Mouse (Mus musculus) neural tube, embryonic 10.5 days (tissue): ENCODE measurements around the gene Acvr1.

Experiments
- DNase-seq: peaks from one replicate; pipeline ENCODE4 v3.0.0-alpha.2; 2017; ENCODE audit warnings: low spot score; ENCODE audit errors: extremely low spot score

The Acvr1 gene

DNA sequence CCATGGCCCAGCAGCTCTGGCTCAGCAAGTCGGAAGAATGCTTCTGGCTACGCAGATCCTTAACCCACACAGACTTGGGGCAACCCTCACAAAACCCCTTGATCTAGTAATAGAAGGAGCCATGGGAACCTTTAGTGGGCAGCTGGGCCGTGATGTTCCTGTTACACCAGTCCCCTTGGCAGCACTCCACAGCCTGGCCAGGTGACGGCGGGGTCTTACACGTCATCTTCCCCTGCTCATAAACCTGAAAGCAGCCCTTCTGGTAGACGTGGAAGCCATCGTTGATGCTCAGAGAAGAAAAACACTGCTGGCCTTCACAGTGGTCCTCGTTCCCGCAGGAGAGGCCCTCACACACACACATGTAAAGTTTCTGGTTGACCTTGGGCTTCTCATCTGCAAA is 87.4 kb downstream of the Acvr1 start:
- no peak for DNase-seq

DNA sequence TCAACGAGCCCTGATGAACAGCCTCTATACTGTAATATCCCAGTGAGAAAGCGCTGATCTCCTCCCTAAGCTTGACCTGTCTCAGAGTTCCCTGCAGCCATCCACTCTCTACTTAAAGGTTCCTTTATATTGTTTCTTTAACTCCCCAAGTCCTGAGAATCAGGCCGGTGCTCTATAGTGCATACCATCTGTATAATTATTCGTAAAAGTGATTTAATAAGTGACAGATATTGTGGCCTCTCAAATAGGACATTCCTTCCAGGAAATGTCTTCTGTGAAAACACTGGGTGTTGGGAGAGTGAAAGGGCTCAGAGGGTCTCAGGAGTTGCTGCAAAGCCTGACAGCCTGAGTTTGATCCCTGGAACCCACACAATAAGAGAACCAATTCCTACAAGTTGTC is 88.8 kb downstream of the Acvr1 start:
- no peak for DNase-seq

DNA sequence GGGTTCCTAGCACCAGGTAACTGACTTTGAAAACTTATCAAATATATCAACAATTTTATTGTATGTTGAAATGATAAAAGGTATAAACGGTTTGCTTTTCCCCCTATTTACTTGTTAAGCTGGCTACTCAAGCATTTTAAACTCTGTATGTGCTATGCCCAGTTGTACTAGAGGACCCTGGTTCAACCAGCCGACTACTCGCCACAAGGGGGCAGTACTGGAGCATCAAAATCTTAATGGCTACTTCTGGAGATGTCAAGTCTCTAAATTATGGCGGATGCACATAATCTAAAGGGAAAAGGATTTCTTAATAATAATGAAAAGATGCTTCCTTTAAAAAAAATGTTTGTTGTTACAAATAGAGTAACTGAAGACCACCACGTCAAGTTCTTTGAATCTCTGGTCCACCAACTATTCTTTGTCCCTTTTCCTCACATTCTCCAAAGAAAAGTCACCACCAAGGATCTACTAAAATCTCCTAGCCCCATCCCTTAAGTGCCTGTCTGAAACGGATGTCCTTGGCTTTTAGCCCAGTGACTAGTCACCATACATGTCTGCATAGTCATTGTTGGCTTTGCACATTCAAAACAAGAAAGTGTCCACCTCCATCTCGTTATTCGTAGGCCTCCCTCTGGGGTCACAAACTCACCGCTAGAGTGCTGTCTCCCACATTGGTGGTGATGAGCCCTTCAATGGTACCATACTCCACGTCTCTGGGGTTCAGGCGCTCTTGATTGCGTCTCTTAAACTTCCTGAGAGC is 89.8 kb downstream of the Acvr1 start:
- DNase-seq, result peak; percentile 81

DNA sequence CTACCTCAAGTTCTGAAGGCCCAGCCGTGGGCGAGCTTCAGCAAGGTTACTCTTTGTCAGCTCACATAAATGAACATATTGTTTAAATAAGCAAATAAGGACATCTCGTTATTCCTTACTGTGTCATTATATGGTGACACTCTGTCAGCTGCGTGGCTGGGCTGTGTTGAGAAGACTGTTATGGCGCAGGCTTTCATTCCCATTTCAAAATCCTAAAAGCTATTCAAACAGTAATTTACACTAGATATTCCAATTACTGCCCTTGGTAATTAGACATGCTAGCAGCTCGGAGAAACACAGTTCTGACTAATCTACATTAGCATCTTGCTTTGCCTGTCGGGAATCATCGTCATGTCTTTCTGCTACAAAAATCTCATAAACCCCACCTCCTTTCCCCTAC is 91.4 kb downstream of the Acvr1 start:
- DNase-seq, result no peak

DNA sequence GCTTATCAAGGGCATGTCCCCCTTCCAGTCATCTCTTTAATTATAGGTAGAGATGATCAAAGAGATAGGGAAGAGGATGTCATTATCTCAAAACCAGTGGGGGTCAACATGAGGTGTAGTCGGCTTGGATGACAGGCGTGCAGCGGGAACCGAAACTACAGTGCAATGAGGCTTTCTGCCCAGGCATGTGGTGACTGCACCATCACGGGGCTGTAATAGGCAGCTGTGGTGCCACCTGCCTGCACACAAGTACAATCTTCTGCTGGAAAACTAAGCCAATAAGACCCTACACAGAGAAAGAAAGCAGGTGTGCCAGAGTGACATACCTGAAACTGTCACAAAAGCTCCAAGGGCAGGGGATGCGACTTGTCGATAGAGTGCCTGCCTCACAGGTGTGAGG is 96.7 kb downstream of the Acvr1 start:
- DNase-seq, result no peak

DNA sequence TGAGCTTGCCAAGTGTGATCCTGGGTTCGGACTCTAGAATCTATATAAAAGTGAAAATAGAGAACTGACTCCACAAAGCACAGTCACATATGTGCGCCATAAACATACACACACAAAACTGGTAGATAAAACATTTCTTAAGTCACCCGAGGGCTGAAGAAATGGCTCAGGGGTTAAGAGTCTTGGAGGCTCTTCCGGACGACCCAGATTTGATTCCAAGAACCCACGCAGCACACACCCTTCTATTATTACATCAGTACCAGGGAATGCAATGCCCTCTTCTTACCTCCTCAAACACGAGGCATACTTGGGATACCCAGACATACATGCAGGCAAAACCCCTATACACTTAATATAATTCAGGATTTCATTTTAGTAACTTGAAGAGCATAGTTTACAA is 97.1 kb downstream of the Acvr1 start, which contains the start of gene Gm17409:
TSS of gene Gm17409 (plus strand) at position 301 of the 400 bp plus-strand sequence.
- DNase-seq, result no peak

DNA sequence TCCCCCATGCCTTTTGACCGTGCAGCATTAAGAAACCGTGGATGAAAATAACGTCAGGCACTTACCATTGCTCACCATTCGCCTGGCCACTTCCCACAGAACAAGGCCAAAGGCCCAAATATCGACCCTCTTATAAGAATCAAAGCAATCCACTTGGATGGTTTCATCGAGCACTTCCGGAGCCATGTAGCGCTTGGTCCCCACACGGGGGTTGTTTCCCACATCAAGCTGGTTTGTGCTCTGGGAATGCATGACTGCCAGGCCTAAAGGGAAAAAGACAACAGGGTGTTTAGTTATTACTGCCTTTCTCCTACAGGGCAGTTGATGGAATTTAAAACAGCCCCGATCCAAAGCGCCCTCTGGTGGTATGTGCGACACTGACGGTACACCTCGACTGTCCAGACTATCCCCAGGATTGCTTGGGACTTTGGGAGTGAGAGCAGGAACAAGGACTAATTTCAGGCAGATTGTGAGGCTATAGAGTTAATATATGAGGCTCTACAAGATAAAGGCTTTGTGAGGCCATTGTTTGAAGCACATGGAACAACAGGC is 108.1 kb downstream of the Acvr1 start:
- no peak for DNase-seq

DNA sequence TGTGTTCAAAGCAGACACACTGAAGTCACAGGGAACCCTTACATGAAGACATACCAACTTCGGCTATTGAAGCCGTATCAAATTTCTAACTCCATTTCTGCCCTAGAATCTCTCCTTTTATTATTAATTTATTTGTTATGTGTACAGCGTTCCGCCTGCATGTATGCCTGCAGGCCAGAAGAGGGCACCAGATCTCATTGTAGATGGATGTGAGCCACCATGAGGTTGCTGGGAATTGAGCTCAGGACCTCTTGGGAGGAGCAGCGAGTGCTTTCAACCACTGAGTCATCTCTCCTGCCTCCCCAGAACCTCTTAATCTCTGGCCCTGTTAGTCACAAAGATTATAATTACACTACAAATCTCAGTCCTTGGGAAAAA is 109.5 kb downstream of the Acvr1 start:
- DNase-seq, result no peak

DNA sequence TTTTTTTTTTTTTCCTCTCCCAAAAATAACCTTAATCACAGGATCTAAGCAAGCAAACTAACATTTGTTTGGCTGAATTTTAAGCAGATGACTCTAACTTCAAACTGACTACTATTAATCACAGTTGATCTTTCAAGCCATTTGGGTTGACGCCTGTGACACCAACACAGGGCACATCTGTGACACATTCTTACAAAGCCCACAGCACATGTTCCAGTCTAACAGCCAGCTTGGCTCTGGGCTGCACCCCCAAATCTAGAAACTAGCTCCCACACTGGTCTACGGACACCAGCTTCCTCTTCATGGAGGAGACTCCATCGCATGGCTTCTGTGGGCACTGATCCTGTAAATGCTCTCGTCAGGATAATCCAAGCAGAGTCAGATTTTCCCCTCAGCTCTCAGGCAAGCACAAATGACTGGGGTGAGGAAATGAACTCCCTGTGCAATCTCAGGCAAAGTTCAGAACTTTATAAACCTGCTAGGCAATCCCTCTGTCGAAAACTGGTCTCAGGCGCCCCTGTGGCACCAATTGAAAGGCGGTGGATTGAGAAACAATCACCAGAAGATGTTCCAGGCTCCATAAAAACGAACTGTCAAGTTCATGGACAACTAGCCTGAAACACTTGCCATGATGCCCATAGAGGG is 110.0 kb downstream of the Acvr1 start:
- no peak for DNase-seq

DNA sequence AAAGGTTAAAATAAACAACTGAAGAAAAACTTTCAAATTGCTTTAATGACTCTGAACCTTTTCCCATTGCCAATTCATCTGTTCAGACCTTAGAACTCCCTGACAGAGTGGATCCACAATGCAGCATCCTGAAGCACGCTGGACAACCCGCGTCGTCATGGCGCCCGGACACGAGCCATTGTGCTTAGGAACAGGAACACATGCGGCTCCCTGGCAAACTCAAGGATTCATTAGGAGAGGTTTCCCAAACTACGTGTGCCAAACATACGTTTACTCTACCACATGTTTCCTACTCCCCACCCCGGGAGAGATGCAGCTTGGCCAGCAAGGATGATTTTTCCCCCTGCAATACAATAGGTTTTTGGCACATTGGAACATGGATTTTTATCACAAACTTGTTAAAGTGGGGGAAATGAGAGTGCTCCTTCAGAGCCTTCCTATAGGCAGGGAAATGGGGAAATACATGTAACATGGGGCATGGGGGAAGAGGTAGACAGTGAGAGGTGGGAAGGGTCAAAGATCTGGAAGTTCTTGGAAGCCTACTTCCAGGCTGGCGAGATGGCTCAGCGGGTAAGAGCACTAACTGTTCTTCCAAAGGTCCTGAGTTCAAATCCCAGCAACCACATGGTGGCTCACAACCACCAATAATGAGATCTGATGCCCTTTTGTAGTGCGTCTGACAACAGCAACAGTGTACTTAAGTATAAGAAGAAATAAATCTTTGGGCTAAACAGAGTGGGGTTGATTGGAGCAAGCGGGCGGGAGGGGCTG is 112.7 kb downstream of the Acvr1 start:
- no peak for DNase-seq

DNA sequence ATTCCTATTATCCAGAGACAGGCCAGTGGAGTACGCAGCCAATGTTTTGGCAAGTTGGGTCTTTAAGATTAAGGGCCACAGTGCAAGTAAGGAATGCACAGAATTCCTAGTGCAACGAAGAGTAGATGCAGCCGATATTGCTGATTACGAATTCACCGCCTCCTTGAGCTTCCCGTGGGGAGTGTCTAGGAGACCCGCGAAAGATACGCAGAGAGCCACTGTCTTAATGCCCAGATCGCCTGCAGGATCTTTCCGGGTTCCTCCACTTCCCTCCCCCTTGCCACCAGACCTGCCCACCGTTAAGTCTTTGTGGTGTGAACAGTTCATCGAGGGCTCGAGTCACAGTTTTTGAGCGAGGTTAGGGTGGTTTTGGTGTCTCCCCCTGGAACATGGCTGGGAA is 120.0 kb downstream of the Acvr1 start:
- DNase-seq, result no peak

DNA sequence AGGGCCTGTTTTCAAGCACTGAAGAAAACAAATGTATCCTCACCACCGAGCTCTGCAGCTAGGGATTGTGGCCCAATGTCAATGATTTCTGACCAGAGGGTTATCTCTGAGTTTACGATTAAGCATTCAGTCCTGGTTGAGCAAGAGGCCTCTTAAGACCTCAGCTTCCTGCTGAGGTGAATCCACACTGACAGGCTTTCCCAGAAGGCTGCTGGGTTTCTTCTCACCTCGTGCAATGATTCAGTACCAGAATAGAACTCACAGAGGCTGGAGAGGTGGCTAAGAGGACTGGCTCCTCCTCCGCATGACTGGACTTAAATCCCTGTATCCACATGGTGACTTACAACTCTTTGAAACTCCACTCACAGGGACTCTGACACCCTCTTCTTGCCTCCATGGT is 123.8 kb downstream of the Acvr1 start:
- no peak for DNase-seq

DNA sequence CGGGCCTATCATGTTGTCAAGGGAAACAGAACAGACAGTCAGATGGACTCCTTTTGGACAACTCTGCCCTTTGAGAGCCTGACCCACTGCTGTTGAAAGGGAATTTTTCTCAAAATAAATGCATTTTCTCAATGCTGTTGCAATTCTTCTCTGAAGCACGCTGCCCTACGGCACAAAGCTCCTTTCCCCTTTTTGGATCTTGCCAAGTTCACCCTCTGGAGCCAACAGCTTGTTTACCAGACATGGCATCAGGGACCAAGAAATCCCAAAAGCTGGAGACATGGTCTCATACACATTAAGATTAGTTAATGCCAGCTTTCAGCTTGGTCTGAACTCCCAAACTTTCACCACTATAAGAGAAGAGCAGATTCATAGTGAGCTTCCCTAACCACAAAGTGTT is 130.0 kb downstream of the Acvr1 start:
- no peak for DNase-seq

DNA sequence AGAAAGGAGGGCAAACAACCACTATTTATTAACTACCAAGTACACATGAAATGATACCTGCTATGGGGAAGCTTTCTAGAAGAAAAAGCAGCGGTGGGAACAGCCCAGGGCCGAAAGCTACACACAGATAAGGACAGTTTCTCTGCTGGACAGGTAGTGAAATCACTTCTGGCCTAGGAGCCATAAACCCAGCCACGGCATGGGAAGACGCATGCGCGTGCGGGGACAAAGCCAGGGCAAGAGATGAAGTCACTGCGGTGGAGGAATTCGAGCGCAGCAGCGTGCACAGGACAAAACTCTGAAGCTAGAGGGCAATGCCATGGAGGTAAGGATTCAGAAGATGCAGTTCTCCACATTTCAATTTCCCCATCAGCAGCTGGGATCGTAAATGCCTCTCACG is 131.4 kb downstream of the Acvr1 start:
- DNase-seq, result no peak

DNA sequence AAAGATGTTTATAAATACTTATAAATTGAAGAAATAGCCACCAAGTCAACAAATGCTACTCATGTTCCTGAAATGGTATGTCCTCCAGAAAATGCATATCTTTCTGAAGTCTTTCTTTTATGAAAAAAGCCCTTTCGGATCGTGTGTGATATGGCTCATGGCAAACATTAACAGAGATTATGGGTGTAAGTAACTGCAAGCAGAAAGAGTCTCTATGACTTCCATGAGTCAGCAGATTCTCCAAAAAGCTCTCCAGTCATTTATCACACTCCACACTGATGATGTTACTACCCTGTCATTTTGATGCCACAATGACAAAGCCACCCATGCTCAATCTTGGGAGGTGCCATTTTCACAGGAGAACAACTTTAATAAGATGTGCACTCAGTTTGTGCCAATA is 132.5 kb downstream of the Acvr1 start:
- DNase-seq, result no peak

DNA sequence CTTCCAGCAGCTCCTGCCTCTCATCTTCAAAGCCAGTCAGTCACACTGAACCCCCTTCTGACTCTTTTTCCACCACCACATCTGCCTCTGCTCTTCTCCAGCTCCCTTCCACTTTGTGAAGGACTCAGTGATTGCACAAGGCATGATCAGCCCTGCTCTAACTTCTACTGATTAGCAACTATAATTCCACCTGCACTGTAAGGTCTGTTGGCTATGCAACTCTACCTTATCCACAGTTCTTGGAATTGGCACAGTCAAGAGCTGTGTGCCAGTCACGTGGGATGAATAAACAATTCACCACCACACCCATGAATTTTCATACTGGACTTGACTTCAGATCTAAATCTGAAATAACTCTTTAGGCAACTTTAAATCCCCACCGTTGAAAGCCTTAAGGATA is 133.6 kb downstream of the Acvr1 start:
- no peak for DNase-seq

DNA sequence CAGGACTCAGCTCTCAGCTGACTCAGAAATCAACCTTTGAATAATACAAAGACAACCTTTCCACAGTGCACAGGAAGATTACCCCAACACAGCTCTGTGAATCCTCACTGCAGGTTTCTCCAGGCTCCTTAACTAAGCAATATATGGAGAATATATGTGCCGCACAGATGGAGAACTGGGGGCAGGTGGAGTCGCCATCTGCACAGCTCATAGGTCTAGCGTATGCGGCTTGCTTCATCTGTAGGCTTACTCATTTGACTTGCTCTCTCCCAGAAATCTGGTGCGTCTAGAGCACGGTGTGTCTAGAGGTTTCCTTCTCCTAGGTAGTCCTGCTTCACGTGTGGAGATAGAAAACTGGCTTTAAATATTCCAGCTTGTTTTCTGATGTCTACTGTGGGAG is 134.7 kb downstream of the Acvr1 start:
- no peak for DNase-seq

DNA sequence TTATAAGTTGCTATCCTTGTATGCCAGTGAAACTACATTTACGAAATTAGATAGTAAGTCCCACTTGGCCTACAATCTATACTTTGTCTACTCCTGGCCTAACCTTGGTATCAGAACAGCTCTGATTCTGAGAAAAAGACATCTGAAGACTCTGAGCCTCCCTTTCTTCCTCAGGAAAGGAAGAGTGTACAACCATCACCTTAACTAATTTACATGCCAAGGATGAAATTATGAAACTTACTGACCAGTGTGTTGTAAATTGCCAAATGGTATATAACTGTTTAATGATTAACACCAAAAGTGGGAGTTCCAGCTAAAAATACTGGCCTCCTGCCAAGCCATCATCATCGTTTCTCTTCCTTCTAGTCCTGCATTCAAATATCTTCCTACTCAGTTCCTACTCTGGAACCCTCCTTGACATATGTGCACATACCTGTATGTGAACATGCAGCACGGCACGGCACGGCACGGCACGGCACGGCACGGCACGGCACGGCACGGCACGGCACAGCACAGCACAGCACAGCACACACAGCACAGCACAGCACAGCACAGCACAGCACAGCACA is 141.4 kb downstream of the Acvr1 start:
- no peak for DNase-seq

DNA sequence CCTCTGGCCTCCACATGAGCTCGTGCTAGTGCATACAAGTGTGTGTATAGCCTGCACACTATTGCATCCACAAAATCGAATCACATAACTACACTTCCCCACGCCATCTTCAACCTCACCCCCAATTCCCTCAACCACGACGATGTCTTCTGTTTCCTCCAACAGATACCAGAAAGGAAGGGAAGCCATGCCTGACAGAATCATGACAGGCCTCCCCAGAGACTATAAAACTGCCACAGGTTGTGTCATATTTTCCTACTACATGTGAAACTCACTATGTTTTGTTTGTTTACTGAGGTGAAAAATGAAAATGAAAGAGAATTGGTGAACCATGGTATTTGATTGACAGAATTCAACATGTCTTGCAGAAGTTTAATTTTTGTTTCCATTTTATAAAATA is 143.6 kb downstream of the Acvr1 start:
- no peak for DNase-seq

DNA sequence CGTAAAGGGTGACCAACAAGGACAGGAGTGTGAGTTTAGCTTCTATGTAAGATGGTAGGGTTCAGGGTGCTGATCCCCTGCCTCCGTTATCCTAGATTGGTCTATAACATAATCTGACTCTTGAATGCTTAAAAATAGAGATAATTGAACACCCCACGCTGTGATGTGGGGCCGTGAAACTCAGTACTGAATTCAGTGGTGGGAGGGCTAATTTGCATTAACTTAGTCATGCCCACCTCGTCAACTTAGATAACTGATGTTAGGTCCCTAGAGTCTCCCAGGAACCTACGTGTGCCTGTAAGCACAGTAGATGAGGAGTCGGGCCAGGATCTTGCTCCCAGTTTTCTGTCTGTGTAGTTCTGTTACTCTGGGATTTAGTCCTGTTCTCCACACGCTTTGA is 147.4 kb downstream of the Acvr1 start:
- DNase-seq, result no peak

DNA sequence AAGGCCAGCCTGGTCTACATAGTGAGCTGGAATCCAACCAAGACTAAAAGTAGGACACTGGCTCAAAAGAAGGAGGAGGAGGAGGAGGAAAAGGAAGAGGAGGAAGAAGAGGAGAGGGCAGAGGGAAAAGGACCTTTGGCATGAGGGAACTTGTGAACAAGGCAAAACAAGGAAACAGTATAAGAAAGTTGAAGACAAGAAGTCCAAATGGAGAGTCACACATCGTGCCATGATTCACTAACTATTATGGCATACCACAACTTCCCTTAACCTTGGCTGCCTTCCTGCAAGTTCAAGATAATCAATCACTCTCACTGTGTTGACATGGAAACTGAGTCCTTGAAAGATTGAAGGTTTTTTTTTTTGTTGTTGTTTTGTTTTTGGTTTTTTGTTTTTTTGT is 148.8 kb downstream of the Acvr1 start:
- DNase-seq, result no peak

DNA sequence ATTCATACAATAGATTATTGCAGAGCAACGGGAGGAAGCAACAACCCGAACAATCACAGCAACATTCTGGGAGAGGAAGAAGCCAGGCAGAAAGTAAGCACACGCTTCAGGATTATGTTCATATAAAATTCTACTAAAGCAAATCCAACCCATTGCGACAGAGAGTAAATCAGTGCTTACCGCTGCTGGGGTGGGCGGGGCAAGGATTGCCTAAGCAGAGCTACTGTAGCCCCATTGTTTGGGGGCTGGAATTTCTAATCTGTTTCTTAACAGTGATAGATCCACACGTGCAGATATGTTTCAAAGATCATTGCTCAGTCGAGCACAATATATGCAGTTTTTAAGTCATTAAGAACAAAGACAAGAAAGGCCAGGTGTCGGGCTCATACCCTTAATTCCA is 149.3 kb downstream of the Acvr1 start:
- DNase-seq, result no peak
